Mouse (Mus musculus) G1E (cell line): ENCODE measurements around the gene Foxk1.

Experiments used
- CTCF ChIP-seq: IDR thresholded peaks from 2 replicates; pipeline ENCODE4 v1.5.1; 2012; ENCODE audit warnings: low read depth, low read length, inconsistent platforms, mixed read lengths
- GATA1 ChIP-seq: IDR thresholded peaks from 2 replicates; pipeline ENCODE4 v1.6.1; 2012; ENCODE audit warnings: borderline replicate concordance, low read length, inconsistent platforms, mixed read lengths
- GATA2 ChIP-seq: IDR thresholded peaks from 2 replicates; pipeline ENCODE4 v1.6.1; 2012; ENCODE audit warnings: low read depth, low read length, inconsistent platforms, borderline replicate concordance
- POLR2AphosphoS5 ChIP-seq: IDR thresholded peaks from 2 replicates; pipeline ENCODE4 v1.6.1; 2012; ENCODE audit warnings: low read depth, low read length, inconsistent platforms; ENCODE audit not compliant: insufficient replicate concordance
- TAL1 ChIP-seq: conservative IDR thresholded peaks from 2 replicates; pipeline ENCODE4 v1.6.1; 2012; ENCODE audit warnings: low read depth, low read length, inconsistent platforms, mixed read lengths

DNA sequence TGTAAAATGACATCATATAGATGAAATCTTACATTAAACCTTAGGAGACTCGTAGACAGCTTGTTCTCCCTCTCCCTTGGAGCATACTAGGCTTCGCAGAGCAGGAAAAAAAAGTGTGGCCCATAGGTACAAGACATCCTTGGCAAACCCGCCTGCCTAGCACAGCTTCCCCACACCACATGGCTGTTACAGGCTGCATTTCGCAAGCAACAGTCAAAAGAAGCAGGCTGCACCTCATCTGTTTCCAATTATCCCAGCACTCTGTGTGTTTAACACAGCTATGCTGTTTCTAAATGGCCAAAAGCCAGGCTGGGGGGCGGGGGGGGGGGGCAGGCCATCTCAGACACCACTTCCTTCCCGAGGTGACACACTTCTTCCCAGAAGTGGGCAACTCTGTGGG, 20.8 kb upstream of the Foxk1 start:
- TF ChIP-seq CTCF (no peak), GATA1 (no peak), TAL1 (no peak), POLR2AphosphoS5 (no peak), GATA2 (no peak)
